Mouse (Mus musculus) MEL (cell line): ENCODE results near the gene Arhgap35. TPM values are rescaled to one million over a fixed set of nuclear protein-coding genes. Genes with fewer than 3 reads are reported as not detected.
A peak's percentile ranks its signal among the peaks of the same experiment; 100 is the strongest.

Source experiments
- DNase-seq: peaks from one replicate; pipeline ENCODE4 v3.0.0; 2011; ENCODE audit warnings: low read depth, low spot score
- H3K27ac ChIP-seq: 2 replicates; pipeline ENCODE4 v1.5.1; 2012; ENCODE audit warnings: low read depth, mild to moderate bottlenecking, control low read depth, low read length, moderate library complexity; ENCODE audit not compliant: control insufficient read depth
- H3K27me3 ChIP-seq, 2 experiments: fragments of 150-350 bp in 1 of 2; sonication (generic) in 1 of 2; 2 replicates each; pipeline ENCODE4 v1.6.1; 2012; ENCODE audit warnings: low read length in 2 of 2, mild to moderate bottlenecking in 2 of 2, improper control_type of control experiment in 1 of 2, moderate library complexity in 1 of 2; ENCODE audit not compliant: insufficient read depth in 2 of 2, control insufficient read depth in 1 of 2
- H3K36me3 ChIP-seq, 2 experiments: 2 replicates each; pipeline ENCODE4 v1.6.1; 2012 to 2014; ENCODE audit warnings: low read length in 2 of 2, improper control_type of control experiment in 1 of 2, inconsistent platforms in 1 of 2, mild to moderate bottlenecking in 1 of 2; ENCODE audit not compliant: insufficient read depth in 2 of 2, control insufficient read depth in 1 of 2
- H3K4me1 ChIP-seq, 2 experiments: fragments of 150-350 bp in 1 of 2; sonication (generic) in 1 of 2; 2 replicates each; pipeline ENCODE4 v1.6.1; 2012; ENCODE audit warnings: low read length in 2 of 2, improper control_type of control experiment in 1 of 2, mild to moderate bottlenecking in 1 of 2; ENCODE audit not compliant: insufficient read depth in 2 of 2, control insufficient read depth in 1 of 2
- H3K4me3 ChIP-seq, 2 experiments: fragments of 150-350 bp in 1 of 2; sonication (generic) in 1 of 2; 2 replicates each; pipeline ENCODE4 v1.5.1; 2012; ENCODE audit warnings: low read depth in 2 of 2, low read length in 2 of 2, mild to moderate bottlenecking in 2 of 2, moderate library complexity in 2 of 2, control low read depth in 1 of 2, improper control_type of control experiment in 1 of 2; ENCODE audit not compliant: control insufficient read depth in 1 of 2, insufficient read depth in 1 of 2
- H3K79me2 ChIP-seq: 2 replicates; pipeline ENCODE4 v1.6.1; 2012; ENCODE audit warnings: mild to moderate bottlenecking, low read length, moderate library complexity; ENCODE audit not compliant: control insufficient read depth, poor library complexity, insufficient read depth
- H3K9ac ChIP-seq: 2 replicates; pipeline ENCODE4 v1.6.1; 2012; ENCODE audit warnings: low read depth, mild to moderate bottlenecking, control low read depth, low read length, moderate library complexity; ENCODE audit not compliant: control insufficient read depth, poor library complexity, severe bottlenecking
- H3K9me3 ChIP-seq: fragments of 150-350 bp; sonication (generic); replicated peaks from 2 replicates; pipeline ENCODE4 v1.6.1; 2012; ENCODE audit warnings: mild to moderate bottlenecking, low read length, improper control_type of control experiment, moderate library complexity; ENCODE audit not compliant: insufficient read depth
- BHLHE40 ChIP-seq: IDR thresholded peaks from 2 replicates; pipeline ENCODE4 v1.6.1; 2012; ENCODE audit warnings: low read depth, mild to moderate bottlenecking, inconsistent platforms, low read length, improper control_type of control experiment, borderline replicate concordance
- CTCF ChIP-seq, 3 experiments: IDR thresholded peaks in 2 of 3; conservative IDR thresholded peaks in 1 of 3; 2 replicates each; pipeline ENCODE4 v1.5.1; 2011 to 2012; ENCODE audit warnings: low read length in 3 of 3, low read depth in 2 of 3, mild to moderate bottlenecking in 2 of 3, improper control_type of control experiment in 1 of 3, inconsistent platforms in 1 of 3, mixed read lengths in 1 of 3, moderate library complexity in 1 of 3; ENCODE audit not compliant: control insufficient read depth in 1 of 3, insufficient read depth in 1 of 3, poor library complexity in 1 of 3, severe bottlenecking in 1 of 3
- ELF1 ChIP-seq: IDR thresholded peaks from 2 replicates; pipeline ENCODE4 v1.6.1; 2014; ENCODE audit warnings: low read depth, mild to moderate bottlenecking, inconsistent platforms, low read length, improper control_type of control experiment, moderate library complexity
- EP300 ChIP-seq, 2 experiments: IDR thresholded peaks; 2 replicates each; pipeline ENCODE4 v1.6.1; 2011; ENCODE audit warnings: improper control_type of control experiment in 2 of 2, low read length in 2 of 2, low read depth in 1 of 2, mild to moderate bottlenecking in 1 of 2
- GABPA ChIP-seq: IDR thresholded peaks from 2 replicates; pipeline ENCODE4 v1.6.1; 2012; ENCODE audit warnings: low read depth, mild to moderate bottlenecking, inconsistent platforms, low read length, improper control_type of control experiment, moderate library complexity
- GATA1 ChIP-seq: IDR thresholded peaks from 2 replicates; pipeline ENCODE4 v1.6.1; 2011; ENCODE audit warnings: low read depth, low read length, improper control_type of control experiment
- HCFC1 ChIP-seq: IDR thresholded peaks from 2 replicates; pipeline ENCODE4 v1.6.1; 2012; ENCODE audit warnings: low read depth, mild to moderate bottlenecking, inconsistent platforms, low read length, improper control_type of control experiment, moderate library complexity
- JUND ChIP-seq: IDR thresholded peaks from 2 replicates; pipeline ENCODE4 v1.6.1; 2011; ENCODE audit warnings: low read depth, mild to moderate bottlenecking, improper control_type of control experiment, low read length
- MXI1 ChIP-seq: IDR thresholded peaks from 2 replicates; pipeline ENCODE4 v1.6.1; 2011; ENCODE audit warnings: mild to moderate bottlenecking, low read depth, low read length, improper control_type of control experiment
- MYC ChIP-seq: IDR thresholded peaks from 2 replicates; pipeline ENCODE4 v1.6.1; 2011; ENCODE audit warnings: low read depth, mild to moderate bottlenecking, low read length, improper control_type of control experiment, moderate library complexity
- POLR2AphosphoS5 ChIP-seq: IDR thresholded peaks from 2 replicates; pipeline ENCODE4 v1.6.1; 2012; ENCODE audit warnings: low read depth, borderline replicate concordance, mild to moderate bottlenecking, inconsistent platforms, low read length, moderate library complexity, mixed read lengths
- RAD21 ChIP-seq: IDR thresholded peaks from 2 replicates; pipeline ENCODE4 v1.6.1; 2011; ENCODE audit warnings: mild to moderate bottlenecking, low read depth, low read length, improper control_type of control experiment
- RCOR1 ChIP-seq: IDR thresholded peaks from 2 replicates; pipeline ENCODE4 v1.6.1; 2012; ENCODE audit warnings: low read depth, mild to moderate bottlenecking, inconsistent platforms, low read length, improper control_type of control experiment
- SIN3A ChIP-seq: IDR thresholded peaks from 2 replicates; pipeline ENCODE4 v1.6.1; 2012; ENCODE audit warnings: low read length, improper control_type of control experiment, inconsistent platforms
- SMC3 ChIP-seq: IDR thresholded peaks from 2 replicates; pipeline ENCODE4 v1.6.1; 2011; ENCODE audit warnings: low read depth, low read length, improper control_type of control experiment
- TAL1 ChIP-seq: IDR thresholded peaks from 2 replicates; pipeline ENCODE4 v1.6.1; 2012; ENCODE audit warnings: mild to moderate bottlenecking, inconsistent platforms, low read length, moderate library complexity, mixed read lengths
- USF1 ChIP-seq: IDR thresholded peaks from 2 replicates; pipeline ENCODE4 v1.6.1; 2014; ENCODE audit warnings: low read depth, mild to moderate bottlenecking, inconsistent platforms, low read length, improper control_type of control experiment, moderate library complexity
- USF2 ChIP-seq, 2 experiments: IDR thresholded peaks; 2 replicates each; pipeline ENCODE4 v1.6.1; 2011 to 2012; ENCODE audit warnings: improper control_type of control experiment in 2 of 2, low read length in 2 of 2, borderline replicate concordance in 1 of 2, inconsistent platforms in 1 of 2, low read depth in 1 of 2, mild to moderate bottlenecking in 1 of 2; ENCODE audit not compliant: insufficient read depth in 1 of 2
- ZC3H11A ChIP-seq: IDR thresholded peaks from 2 replicates; pipeline ENCODE4 v1.6.1; 2012; ENCODE audit warnings: low read depth, mild to moderate bottlenecking, inconsistent platforms, low read length, improper control_type of control experiment
- ZKSCAN1 ChIP-seq: IDR thresholded peaks from 2 replicates; pipeline ENCODE4 v1.6.1; 2012; ENCODE audit warnings: low read depth, mild to moderate bottlenecking, inconsistent platforms, low read length, improper control_type of control experiment, moderate library complexity
- ZMIZ1 ChIP-seq: IDR thresholded peaks from 2 replicates; pipeline ENCODE4 v1.6.1; 2012; ENCODE audit warnings: low read depth, mild to moderate bottlenecking, inconsistent platforms, low read length, improper control_type of control experiment, moderate library complexity
- ZNF384 ChIP-seq: IDR thresholded peaks from 2 replicates; pipeline ENCODE4 v1.6.1; 2012; ENCODE audit warnings: low read depth, mild to moderate bottlenecking, inconsistent platforms, low read length, improper control_type of control experiment
- polyA plus RNA-seq, 2 experiments: library from polyadenylated mRNA; stranded (reverse) in 1 of 2; unstranded in 1 of 2; fragments of >175 nt in 1 of 2; fragments of >200 nt in 1 of 2; gene quantifications; 2 replicates each; pipeline versions ENCODE4 v1.2.1 to v1.2.4; 2012; ENCODE audit warnings: low replicate concordance in 2 of 2, low read depth in 1 of 2; ENCODE audit not compliant: insufficient read length in 2 of 2, insufficient read depth in 1 of 2, missing spikeins in 1 of 2
- total RNA-seq: library from RNA; depleted of rRNA; stranded (reverse); fragments of 300-350 nt; gene quantifications from 2 replicates; pipeline ENCODE4 v1.2.3, GENCODE M21; 2012

Gene Arhgap35
- total and polyA plus RNA-seq, 3 experiments, result 7.4 to 13.4 TPM; not detected in 1

DNA sequence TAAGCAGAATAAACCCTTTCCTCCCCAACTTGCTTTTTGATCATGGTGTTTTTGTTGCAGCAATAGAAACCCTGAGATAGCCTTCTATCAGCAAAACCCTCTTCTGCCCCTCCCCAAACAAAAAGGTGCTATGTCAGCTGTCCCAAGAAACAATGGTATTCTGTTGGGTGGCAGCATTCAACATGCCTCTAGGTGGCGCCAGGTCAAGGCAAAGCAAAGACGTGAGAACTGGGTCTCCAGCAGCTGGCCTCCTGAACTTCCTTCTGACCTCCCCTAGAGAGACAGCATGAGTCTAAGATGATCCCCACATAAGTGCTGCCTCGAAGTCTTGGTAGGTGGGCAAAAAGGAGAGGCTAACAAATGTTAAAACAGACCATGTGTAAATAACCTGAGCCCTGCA lies 107.5 kb downstream of the Arhgap35 start:
- TF ChIP-seq ZC3H11A (peak; percentile 56), ZMIZ1 (no peak), POLR2AphosphoS5 (no peak), SIN3A (0 out of 2 replicates have a peak, but pooled peaks have one; percentile 30), ELF1 (no peak), EP300 (IDR thresholded peaks at IDR 0.05; ENCODE audit: low read depth in 1 of 2, low read length in 2 of 2) (no peak), USF2 (IDR thresholded peaks at IDR 0.05; ENCODE audit: borderline replicate concordance in 1 of 2, insufficient read depth in 1 of 2, low read depth in 1 of 2, low read length in 2 of 2) (no peak), HCFC1 (0 out of 2 replicates have a peak, but pooled peaks have one; percentile 16), CTCF (IDR thresholded peaks at IDR 0.05 in 2 of 3, conservative IDR thresholded peaks at IDR 0.05 in 1 of 3; ENCODE audit: control insufficient read depth in 1 of 3, insufficient read depth in 1 of 3, low read depth in 2 of 3, low read length in 3 of 3, poor library complexity in 1 of 3, severe bottlenecking in 1 of 3) (peak; percentile 85 to 87 (median 85)), TAL1 (no peak), USF1 (no peak), JUND (no peak), RCOR1 (no peak), MYC (no peak), GATA1 (no peak), BHLHE40 (no peak), RAD21 (peak; percentile 60), ZKSCAN1 (no peak), GABPA (no peak), ZNF384 (no peak), SMC3 (peak; percentile 81)
- TF ChIP-seq, all 39 proteins: peak for 6
- Histone ChIP-seq H3K9me3 (no peaks in the 10 kb centered on the region), H3K27ac (no peak overlapping the region), H3K36me3 (peaks cover 0 to 6% of the 10 kb centered on the region in 2 experiments; a peak in 2 of 4 replicates), H3K4me3 (no peak overlapping the region), H3K79me2 (no peaks in the 10 kb centered on the region), H3K27me3 (no peaks in the 10 kb centered on the region), H3K4me1 (no peaks in the 10 kb centered on the region), H3K9ac (no peak overlapping the region)
- DNase-seq, result peak; percentile 71

DNA sequence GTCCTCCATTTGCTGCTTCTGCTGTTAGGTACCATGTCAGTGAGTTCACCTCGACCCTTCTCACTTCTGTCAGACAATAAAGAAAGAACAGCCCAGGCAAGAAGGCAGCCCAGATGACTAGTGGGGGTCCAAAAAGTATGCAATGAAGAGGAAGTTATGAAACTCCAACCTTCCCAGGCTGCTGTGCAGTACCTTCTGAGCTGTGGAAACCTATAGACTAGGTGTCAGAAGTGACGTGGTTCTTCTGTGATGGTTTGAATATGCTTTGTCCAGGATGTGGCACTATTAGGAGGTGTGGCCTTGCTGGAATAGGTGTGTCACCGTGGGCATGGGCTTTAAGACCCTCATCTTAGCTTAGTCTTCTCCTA lies 109.6 kb downstream of the Arhgap35 start:
- no peak for DNase-seq
- no peak overlapping the region for H3K9ac ChIP-seq
- no peaks in the 10 kb centered on the region for H3K4me1 ChIP-seq
- no peaks in the 10 kb centered on the region for H3K9me3 ChIP-seq
- H3K36me3 ChIP-seq, result peaks cover 0 to 6% of the 10 kb centered on the region in 2 experiments; a peak in 2 of 4 replicates
- H3K27me3 ChIP-seq, result no peaks in the 10 kb centered on the region
- no peak overlapping the region for H3K4me3 ChIP-seq
- no peak for TF ChIP-seq USF1
- no peak for TF ChIP-seq MXI1
- H3K79me2 ChIP-seq, result no peaks in the 10 kb centered on the region
- H3K27ac ChIP-seq, result no peak overlapping the region
